ENCODE assay signal across 8 mouse cellular contexts in genomic region chr1:91436380-91437082, GRCm38 (mm10). TPM values are rescaled to one million over a fixed set of nuclear protein-coding genes. Genes with fewer than 3 reads are reported as not detected.
DNase-seq lines count a peak whose midpoint lies in the region; ATAC-seq and TF ChIP-seq lines count a peak whose summit lies in the region.

No protein-coding gene starts in this region.

- no peak overlapping the region for H3K27ac ChIP-seq in liver, embryonic 14.5 days
- no peak overlapping the region for H3K27ac ChIP-seq in liver, embryonic 11.5 days (ENCODE audit: low read depth, low read length)
- peak overlapping the region; percentile 67 for H3K27ac ChIP-seq in intestine, postnatal 0 days (ENCODE audit: low read depth, low read length)
- H3K27ac ChIP-seq in lung, embryonic 16.5 days (ENCODE audit: low read length): peak overlapping the region; percentile 97

- intact Hi-C loops in gastrocnemius, postnatal 14 days (cut with DNase I; ENCODE audit: low total_unique reads): no loop called here

- TF ChIP-seq CTCF in liver, embryonic 14.5 days (IDR thresholded peaks at IDR 0.05; ENCODE audit: low read depth): no peak; the same call in 1 of the 2 replicates
- no peak for TF ChIP-seq CTCF in intestine, postnatal 0 days (IDR thresholded peaks at IDR 0.05; ENCODE audit: low read depth)

- 60% methylated on average over 6 of the region's 6 CpGs for WGBS in liver, embryonic 14.5 days (ENCODE audit: insufficient replicate concordance)
- 76% methylated on average over 6 of the region's 6 CpGs for WGBS in liver, embryonic 11.5 days
- WGBS in intestine, postnatal 0 days: 51% methylated on average over 6 of the region's 6 CpGs
- WGBS in lung, embryonic 16.5 days: 41% methylated on average over 6 of the region's 6 CpGs

- no peaks in the 10 kb centered on the region for H3K9me3 ChIP-seq in liver, embryonic 14.5 days (ENCODE audit: control insufficient read depth, low read length)
- H3K9me3 ChIP-seq in liver, embryonic 11.5 days (ENCODE audit: control insufficient read depth, low read length): no peaks in the 10 kb centered on the region
- H3K9me3 ChIP-seq in intestine, postnatal 0 days (ENCODE audit: control insufficient read depth): no peaks in the 10 kb centered on the region
- no peaks in the 10 kb centered on the region for H3K9me3 ChIP-seq in lung, embryonic 16.5 days (ENCODE audit: control insufficient read depth, low read length)

- no peak for TF ChIP-seq EP300 in liver, embryonic 14.5 days (IDR thresholded peaks at IDR 0.05; ENCODE audit: low read depth)

- H3K4me2 ChIP-seq in liver, embryonic 14.5 days (ENCODE audit: low read depth): no peak overlapping the region
- H3K4me2 ChIP-seq in liver, embryonic 11.5 days: no peak overlapping the region
- H3K4me2 ChIP-seq in intestine, postnatal 0 days (replicated peaks; ENCODE audit: low read depth): no peak overlapping the region
- no peak overlapping the region for H3K4me2 ChIP-seq in lung, embryonic 16.5 days (ENCODE audit: low read depth, low read length)

- no peaks in the 10 kb centered on the region; the same call in 1 of the 2 replicates for H3K36me3 ChIP-seq in liver, embryonic 14.5 days (replicated peaks; ENCODE audit: control insufficient read depth, insufficient read depth, low read depth)
- peaks cover 5% of the 10 kb centered on the region; the same call in 1 of the 2 replicates for H3K36me3 ChIP-seq in liver, embryonic 11.5 days (ENCODE audit: control insufficient read depth, insufficient read depth, low read length)
- peaks cover 88% of the 10 kb centered on the region for H3K36me3 ChIP-seq in intestine, postnatal 0 days (ENCODE audit: control insufficient read depth, insufficient read depth)
- H3K36me3 ChIP-seq in lung, embryonic 16.5 days (ENCODE audit: control insufficient read depth, insufficient read depth, low read length): peaks cover 31% of the 10 kb centered on the region

- no peak overlapping the region for H3K4me3 ChIP-seq in liver, embryonic 14.5 days (ENCODE audit: insufficient read depth in 1 of 2, low read depth in 2 of 2, low read length in 2 of 2)
- no peak overlapping the region for H3K4me3 ChIP-seq in liver, embryonic 11.5 days (ENCODE audit: low read depth, low read length)
- no peak overlapping the region for H3K4me3 ChIP-seq in intestine, postnatal 0 days (ENCODE audit: low read depth, low read length)
- no peak overlapping the region for H3K4me3 ChIP-seq in lung, embryonic 16.5 days (ENCODE audit: low read length)

- H3K9ac ChIP-seq in liver, embryonic 14.5 days (replicated peaks): no peak overlapping the region
- H3K9ac ChIP-seq in liver, embryonic 11.5 days (ENCODE audit: low read depth, low read length): no peak overlapping the region
- no peak overlapping the region for H3K9ac ChIP-seq in intestine, postnatal 0 days (ENCODE audit: low read depth, low read length)
- no peak overlapping the region for H3K9ac ChIP-seq in lung, embryonic 16.5 days (ENCODE audit: low read length)

- no peak for DNase-seq in liver, embryonic 14.5 days (ENCODE audit: low read depth in 3 of 3, low spot score in 3 of 3)
- DNase-seq in liver, embryonic 11.5 days (ENCODE audit: low spot score): no peak
- DNase-seq in adrenal gland, postnatal 36 days: peak; percentile 86 to 89
- DNase-seq in gastrocnemius, postnatal 14 days: peak; percentile 81
- peak; percentile 87 for DNase-seq in urinary bladder, postnatal 14 days (ENCODE audit: low spot score)
- no peak for DNase-seq in embryo, embryonic 9.5 days (ENCODE audit: extremely low spot score)

- H3K4me1 ChIP-seq in liver, embryonic 14.5 days (replicated peaks; ENCODE audit: control insufficient read depth in 2 of 2, insufficient read depth in 2 of 2, low read length in 1 of 2): peaks cover 0 to 4% of the 10 kb centered on the region in 2 experiments; a peak in 2 of 4 replicates
- H3K4me1 ChIP-seq in liver, embryonic 11.5 days (replicated peaks; ENCODE audit: control insufficient read depth, insufficient read depth, low read length): no peaks in the 10 kb centered on the region
- H3K4me1 ChIP-seq in intestine, postnatal 0 days (replicated peaks; ENCODE audit: control insufficient read depth, insufficient read depth, low read length): no peaks in the 10 kb centered on the region
- peaks cover 20% of the 10 kb centered on the region for H3K4me1 ChIP-seq in lung, embryonic 16.5 days (replicated peaks; ENCODE audit: control insufficient read depth, insufficient read depth, low read length)

- no peaks in the 10 kb centered on the region for H3K27me3 ChIP-seq in liver, embryonic 14.5 days (ENCODE audit: control insufficient read depth, insufficient read depth, low read length)
- no peaks in the 10 kb centered on the region for H3K27me3 ChIP-seq in liver, embryonic 11.5 days (replicated peaks; ENCODE audit: control insufficient read depth, insufficient read depth, low read length)
- H3K27me3 ChIP-seq in intestine, postnatal 0 days (replicated peaks; ENCODE audit: control insufficient read depth, insufficient read depth, low read length): no peaks in the 10 kb centered on the region
- no peaks in the 10 kb centered on the region for H3K27me3 ChIP-seq in lung, embryonic 16.5 days (ENCODE audit: control insufficient read depth, insufficient read depth, low read depth, low read length)

- peak; percentile 48; the same call in 1 of the 2 replicates for ATAC-seq in liver, embryonic 14.5 days (ENCODE audit: insufficient read depth)
- no peak for ATAC-seq in liver, embryonic 11.5 days (replicated peaks; ENCODE audit: low FRiP score)
- ATAC-seq in intestine, postnatal 0 days: peak; percentile 63
- peak; percentile 94 for ATAC-seq in lung, embryonic 16.5 days (ENCODE audit: low read depth)

RNA-seq across cellular contexts. Expression of gene Per2, which starts 22.6 kb away (rescaled TPM):
- polyA plus RNA-seq in liver, embryonic 14.5 days (2012; rRNA removed): 3.3 and 3.7 TPM in 2 replicates
- 1.6 and 2.2 TPM in 2 replicates for polyA plus RNA-seq in liver, embryonic 14.5 days (2014; fragmentation: Nextera tagmentation; extraction: Ambion mirVana)
- polyA plus RNA-seq in liver, embryonic 11.5 days (2014; fragmentation: Nextera tagmentation; extraction: Ambion mirVana): 4.5 and 6.8 TPM in 2 replicates
- 10 to 100 TPM; 37.1 to 84.7 TPM for total RNA-seq in adrenal gland, postnatal 36 days (2021)
- total RNA-seq in gastrocnemius, postnatal 14 days (2021): 1 to 10 TPM; 2.9 to 9.2 TPM
- polyA plus RNA-seq in intestine, postnatal 0 days (2015; fragmentation: Nextera tagmentation; extraction: Ambion mirVana): 7.2 and 7.9 TPM in 2 replicates
- 10.7 and 12.2 TPM in 2 replicates for polyA plus RNA-seq in lung, embryonic 16.5 days (2015; fragmentation: Nextera tagmentation; extraction: Ambion mirVana)

RNA-seq across cellular contexts. Expression of gene Hes6, which starts 22.7 kb away (rescaled TPM):
- polyA plus RNA-seq in liver, embryonic 14.5 days (2012; rRNA removed): 11.2 and 12.9 TPM in 2 replicates
- 14.5 and 15.1 TPM in 2 replicates for polyA plus RNA-seq in liver, embryonic 14.5 days (2014; fragmentation: Nextera tagmentation; extraction: Ambion mirVana)
- 50.8 and 51.8 TPM in 2 replicates for polyA plus RNA-seq in liver, embryonic 11.5 days (2014; fragmentation: Nextera tagmentation; extraction: Ambion mirVana)
- 100 to 1,000 TPM; 274 to 679 TPM for total RNA-seq in adrenal gland, postnatal 36 days (2021)
- total RNA-seq in gastrocnemius, postnatal 14 days (2021): 10 to 100 TPM; 13.6 to 15.2 TPM
- polyA plus RNA-seq in intestine, postnatal 0 days (2015; fragmentation: Nextera tagmentation; extraction: Ambion mirVana): 84.1 and 84.8 TPM in 2 replicates
- 73.2 and 77.2 TPM in 2 replicates for polyA plus RNA-seq in lung, embryonic 16.5 days (2015; fragmentation: Nextera tagmentation; extraction: Ambion mirVana)

RNA-seq across cellular contexts. Expression of gene Ilkap, which starts 37.9 kb away (rescaled TPM):
- polyA plus RNA-seq in liver, embryonic 14.5 days (2012; rRNA removed): 30.9 and 46.0 TPM in 2 replicates
- polyA plus RNA-seq in liver, embryonic 14.5 days (2014; fragmentation: Nextera tagmentation; extraction: Ambion mirVana): 62.1 and 65.8 TPM in 2 replicates
- 159 and 168 TPM in 2 replicates for polyA plus RNA-seq in liver, embryonic 11.5 days (2014; fragmentation: Nextera tagmentation; extraction: Ambion mirVana)
- 100 to 1,000 TPM in 1 of 2 experiments, 10 to 100 TPM in 1; 97.0 to 132 TPM for total RNA-seq in adrenal gland, postnatal 36 days (2021)
- total RNA-seq in gastrocnemius, postnatal 14 days (2021): 10 to 100 TPM; 32.1 to 33.4 TPM
- polyA plus RNA-seq in intestine, postnatal 0 days (2015; fragmentation: Nextera tagmentation; extraction: Ambion mirVana): 51.2 TPM in 2 replicates
- polyA plus RNA-seq in lung, embryonic 16.5 days (2015; fragmentation: Nextera tagmentation; extraction: Ambion mirVana): 133 and 139 TPM in 2 replicates

RNA-seq across cellular contexts. Expression of gene Traf3ip1, which starts 57.9 kb away (rescaled TPM):
- polyA plus RNA-seq in liver, embryonic 14.5 days (2012; rRNA removed): 2.4 and 4.1 TPM in 2 replicates
- 1.3 TPM in 2 replicates for polyA plus RNA-seq in liver, embryonic 14.5 days (2014; fragmentation: Nextera tagmentation; extraction: Ambion mirVana)
- polyA plus RNA-seq in liver, embryonic 11.5 days (2014; fragmentation: Nextera tagmentation; extraction: Ambion mirVana): 4.4 TPM in 2 replicates
- 10 to 100 TPM; 11.2 to 16.9 TPM for total RNA-seq in adrenal gland, postnatal 36 days (2021)
- 1 to 10 TPM; 3.2 to 3.3 TPM for total RNA-seq in gastrocnemius, postnatal 14 days (2021)
- polyA plus RNA-seq in intestine, postnatal 0 days (2015; fragmentation: Nextera tagmentation; extraction: Ambion mirVana): 3.3 and 3.7 TPM in 2 replicates
- 12.8 and 13.0 TPM in 2 replicates for polyA plus RNA-seq in lung, embryonic 16.5 days (2015; fragmentation: Nextera tagmentation; extraction: Ambion mirVana)

Comparison
In these comparisons a context has a peak if more than half of its experiments do, and no peak if none do; other contexts are left out.
1. DNase-seq: peak in adrenal gland, postnatal 36 days (2 of 2), gastrocnemius, postnatal 14 days (single experiment) and urinary bladder, postnatal 14 days (single experiment); none in liver, embryonic 14.5 days (0 of 3), liver, embryonic 11.5 days (single experiment) and embryo, embryonic 9.5 days (single experiment).
2. H3K27ac ChIP-seq: peak in intestine, postnatal 0 days (single experiment) and lung, embryonic 16.5 days (single experiment); none in liver, embryonic 14.5 days (single experiment) and liver, embryonic 11.5 days (single experiment).